Mouse (Mus musculus) neural tube, embryonic 14.5 days (tissue): ENCODE measurements around the gene Ogfrl1. TPM values are rescaled to one million over a fixed set of nuclear protein-coding genes. Genes with fewer than 3 reads are reported as not detected.

Source experiments
- ATAC-seq: fragments of 200-750 bp; cut with Nextera tagmentation; 2 replicates; pipeline ENCODE4 v1.8.0; 2017; ENCODE audit warnings: low read depth, mild to moderate bottlenecking, moderate TSS enrichment, moderate library complexity
- H3K27ac ChIP-seq: fragments of 300-500 bp; sonication (generic); 2 replicates; pipeline ENCODE4 v1.5.1; 2014; ENCODE audit warnings: low read depth, mild to moderate bottlenecking, control low read depth, low read length, moderate library complexity, mixed read lengths
- H3K27me3 ChIP-seq: fragments of 300-500 bp; sonication (generic); 2 replicates; pipeline ENCODE4 v1.6.1; 2014; ENCODE audit warnings: low read length; ENCODE audit not compliant: control insufficient read depth, insufficient read depth
- H3K36me3 ChIP-seq: fragments of 300-500 bp; sonication (generic); 2 replicates; pipeline ENCODE4 v1.6.1; 2014; ENCODE audit warnings: low read length, mixed read lengths; ENCODE audit not compliant: control insufficient read depth, insufficient read depth
- H3K4me1 ChIP-seq: fragments of 300-500 bp; sonication (generic); 2 replicates; pipeline ENCODE4 v1.6.1; 2014; ENCODE audit warnings: low read length; ENCODE audit not compliant: control insufficient read depth, insufficient read depth
- H3K4me2 ChIP-seq: fragments of 300-500 bp; sonication (generic); 2 replicates; pipeline ENCODE4 v1.6.1; 2014; ENCODE audit warnings: mild to moderate bottlenecking, low read depth, low read length, control low read depth
- H3K4me3 ChIP-seq: fragments of 300-500 bp; sonication (generic); 2 replicates; pipeline ENCODE4 v1.5.1; 2014; ENCODE audit warnings: low read depth, low read length, control low read depth, mixed read lengths
- H3K9ac ChIP-seq: fragments of 300-500 bp; sonication (generic); replicated peaks from 2 replicates; pipeline ENCODE4 v1.6.1; 2014; ENCODE audit warnings: low read depth, mild to moderate bottlenecking, control low read depth, low read length, mixed read lengths
- H3K9me3 ChIP-seq: fragments of 300-500 bp; sonication (generic); 2 replicates; pipeline ENCODE4 v1.6.1; 2016; ENCODE audit warnings: low read length; ENCODE audit not compliant: control insufficient read depth
- WGBS: fragments of 180-500 bp; shearing (Covaris S2); extraction: QIAGEN DNeasy Blood & Tissue Kit; methylation state at CpG from one replicate; pipeline ENCODE4 v1.1.7; 2014; 5-methylcytosine and 5-hydroxymethylcytosine counted together
- polyA plus RNA-seq: library from polyadenylated mRNA; unstranded; fragments of >200 nt; fragmentation: Nextera tagmentation; extraction: Ambion mirVana; gene quantifications from 2 replicates; pipeline ENCODE4 v1.2.1, GENCODE M21; 2014

Ogfrl1 gene
- polyA plus RNA-seq, 1 experiment from 2014 or later = 20.3 TPM

GRCm38 (mm10) chr1:23379321-23379720, 18.3 kb downstream of the Ogfrl1 start:
- ATAC-seq = no peak
- peak overlapping the region; percentile 80 for H3K4me2 ChIP-seq
- WGBS = 31% methylated on average over 6 of the region's 6 CpGs
- no peak overlapping the region for H3K9ac ChIP-seq
- no peak overlapping the region for H3K27ac ChIP-seq
- peaks cover 22% of the 10 kb centered on the region for H3K4me1 ChIP-seq
- no peaks in the 10 kb centered on the region for H3K9me3 ChIP-seq
- H3K4me3 ChIP-seq = peak overlapping the region; percentile 19
- H3K27me3 ChIP-seq = no peaks in the 10 kb centered on the region
- no peaks in the 10 kb centered on the region; the same call in 1 of the 2 replicates for H3K36me3 ChIP-seq

- Histone ChIP-seq H3K4me2 (no peak overlapping the region), H3K4me1 (peaks cover 22% of the 10 kb centered on the region), H3K9me3 (no peaks in the 10 kb centered on the region), H3K36me3 (no peaks in the 10 kb centered on the region; the same call in 1 of the 2 replicates), H3K27ac (no peak overlapping the region), H3K9ac (no peak overlapping the region), H3K27me3 (no peaks in the 10 kb centered on the region), H3K4me3 (no peak overlapping the region)
- WGBS = 92% methylated on average over 13 of the region's 13 CpGs
- no peak for ATAC-seq
These were observed 20.0 kb downstream of the Ogfrl1 start for GRCm38 (mm10) chr1:23377572-23377971.

GRCm38 (mm10) chr1:23374156-23374555, 23.4 kb downstream of the Ogfrl1 start:
- no peak overlapping the region for H3K9ac ChIP-seq
- H3K4me2 ChIP-seq = no peak overlapping the region
- ATAC-seq = no peak
- H3K4me3 ChIP-seq = no peak overlapping the region
- H3K27ac ChIP-seq = no peak overlapping the region
- WGBS = 75% methylated on average over 4 of the region's 4 CpGs
- H3K9me3 ChIP-seq = no peaks in the 10 kb centered on the region
- H3K27me3 ChIP-seq = no peaks in the 10 kb centered on the region
- H3K36me3 ChIP-seq = no peaks in the 10 kb centered on the region; the same call in 1 of the 2 replicates
- 0 out of 2 replicates have a peak, but pooled peaks cover 1% of the 10 kb centered on the region for H3K4me1 ChIP-seq

- H3K9me3 ChIP-seq = no peaks in the 10 kb centered on the region
- WGBS = 71% methylated on average over 2 of the region's 2 CpGs
- H3K4me3 ChIP-seq = no peak overlapping the region
- no peak overlapping the region for H3K9ac ChIP-seq
- no peaks in the 10 kb centered on the region for H3K36me3 ChIP-seq
- ATAC-seq = no peak
- no peaks in the 10 kb centered on the region for H3K27me3 ChIP-seq
- H3K27ac ChIP-seq = no peak overlapping the region
- H3K4me2 ChIP-seq = no peak overlapping the region
- no peaks in the 10 kb centered on the region for H3K4me1 ChIP-seq
These were observed 32.0 kb downstream of the Ogfrl1 start for GRCm38 (mm10) chr1:23365614-23366013.

- Histone ChIP-seq H3K27me3 (no peaks in the 10 kb centered on the region), H3K9ac (no peak overlapping the region), H3K4me1 (no peaks in the 10 kb centered on the region), H3K27ac (no peak overlapping the region), H3K4me3 (no peak overlapping the region), H3K36me3 (no peaks in the 10 kb centered on the region), H3K4me2 (no peak overlapping the region), H3K9me3 (no peaks in the 10 kb centered on the region)
- WGBS = 82% methylated on average over 6 of the region's 6 CpGs
- ATAC-seq = no peak
These were observed 44.7 kb downstream of the Ogfrl1 start for GRCm38 (mm10) chr1:23352895-23353294.

- Histone ChIP-seq H3K4me2 (no peak overlapping the region), H3K27me3 (no peaks in the 10 kb centered on the region), H3K9me3 (no peaks in the 10 kb centered on the region), H3K9ac (no peak overlapping the region), H3K4me3 (no peak overlapping the region), H3K36me3 (no peaks in the 10 kb centered on the region), H3K27ac (no peak overlapping the region), H3K4me1 (no peaks in the 10 kb centered on the region)
- no peak for ATAC-seq
- 74% methylated on average over 4 of the region's 4 CpGs for WGBS
These were observed 45.8 kb downstream of the Ogfrl1 start for GRCm38 (mm10) chr1:23351756-23352155.

GRCm38 (mm10) chr1:23345633-23346032, 51.9 kb downstream of the Ogfrl1 start:
- Histone ChIP-seq H3K4me1 (no peaks in the 10 kb centered on the region), H3K9me3 (no peaks in the 10 kb centered on the region), H3K4me2 (no peak overlapping the region), H3K36me3 (no peaks in the 10 kb centered on the region), H3K27ac (no peak overlapping the region), H3K4me3 (no peak overlapping the region), H3K27me3 (no peaks in the 10 kb centered on the region), H3K9ac (no peak overlapping the region)
- 92% methylated on average over 3 of the region's 3 CpGs for WGBS
- no peak for ATAC-seq

- Histone ChIP-seq H3K4me2 (no peak overlapping the region), H3K27me3 (no peaks in the 10 kb centered on the region), H3K27ac (no peak overlapping the region), H3K9me3 (no peaks in the 10 kb centered on the region), H3K4me1 (no peaks in the 10 kb centered on the region), H3K36me3 (no peaks in the 10 kb centered on the region), H3K4me3 (no peak overlapping the region), H3K9ac (no peak overlapping the region)
- ATAC-seq = no peak
- 64% methylated on average over 4 of the region's 4 CpGs for WGBS
These were observed 54.7 kb downstream of the Ogfrl1 start for GRCm38 (mm10) chr1:23342864-23343263.

GRCm38 (mm10) chr1:23342224-23342623, 55.3 kb downstream of the Ogfrl1 start:
- H3K4me2 ChIP-seq = no peak overlapping the region
- H3K27ac ChIP-seq = no peak overlapping the region
- ATAC-seq = no peak; the same call in 1 of the 2 replicates
- H3K36me3 ChIP-seq = no peaks in the 10 kb centered on the region
- no peaks in the 10 kb centered on the region for H3K4me1 ChIP-seq
- no peak overlapping the region for H3K4me3 ChIP-seq
- 73% methylated on average over 3 of the region's 3 CpGs for WGBS
- H3K27me3 ChIP-seq = no peaks in the 10 kb centered on the region
- H3K9ac ChIP-seq = no peak overlapping the region
- no peaks in the 10 kb centered on the region for H3K9me3 ChIP-seq
